13 mouse cellular contexts compared by ENCODE assay signal in the genomic region with DNA sequence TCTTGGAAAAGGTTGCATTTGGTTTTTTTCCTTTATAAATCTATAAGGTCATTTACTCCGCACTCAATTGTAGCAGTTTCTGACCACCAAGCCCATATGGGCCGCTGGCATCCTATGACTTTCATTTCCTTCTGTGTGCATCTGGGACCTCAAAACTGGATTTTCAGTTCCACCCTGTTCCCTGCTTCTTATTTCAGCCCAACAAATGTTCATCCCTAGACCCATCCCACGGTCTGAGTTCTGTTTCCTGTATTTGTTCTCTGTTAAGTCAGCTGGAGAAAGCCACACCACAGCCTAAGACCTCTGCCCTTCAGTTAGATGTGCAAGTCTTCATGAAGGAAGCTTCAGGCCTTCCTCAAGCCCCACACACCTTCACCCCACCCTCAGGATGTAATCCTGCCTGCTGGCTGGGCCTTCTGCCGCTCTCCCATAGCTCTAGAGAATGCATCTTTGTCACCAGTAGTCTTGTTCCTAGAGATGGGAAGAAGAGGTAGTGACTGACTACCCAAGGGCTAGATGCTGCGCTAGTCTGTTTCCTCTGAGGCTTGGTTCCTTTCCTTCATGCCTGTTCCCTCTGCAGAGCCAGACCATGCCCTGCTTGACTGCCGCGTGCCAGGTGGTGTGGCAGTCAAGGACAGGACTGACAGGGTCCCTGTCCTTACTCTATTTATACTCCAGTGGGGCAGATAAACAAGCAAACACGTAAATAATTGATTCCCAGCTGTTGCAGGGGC. TPM values are rescaled to one million over a fixed set of nuclear protein-coding genes. Genes with fewer than 3 reads are reported as not detected.
A peak's percentile ranks its signal among the peaks of the same experiment; 100 is the strongest.
DNase-seq lines count a peak whose midpoint lies in the region; ATAC-seq and TF ChIP-seq lines count a peak whose summit lies in the region.
"Had no signal": no experiment of that assay in that cellular context is flagged by ENCODE, and none has a peak within 500 bp of the region (broad histone marks: within the 10 kb centered on the region; RNA-seq: fewer than 3 reads in every experiment).

No protein-coding gene starts in this region.

- 0 out of 2 replicates have a peak overlapping the region, but pooled peaks have one; percentile 9 for H3K27ac ChIP-seq in forebrain, embryonic 12.5 days
- no peak overlapping the region for H3K27ac ChIP-seq in forebrain, embryonic 16.5 days (ENCODE audit: low read length)
- peak overlapping the region; percentile 9; the same call in 1 of the 2 replicates for H3K27ac ChIP-seq in intestine, embryonic 15.5 days
- H3K27ac ChIP-seq in intestine, postnatal 0 days (ENCODE audit: low read depth, low read length) = no peak overlapping the region
- peak overlapping the region; percentile 55 for H3K27ac ChIP-seq in ES-Bruce4 (ENCODE audit: insufficient read depth, low read length)
- peak overlapping the region; percentile 36 for H3K27ac ChIP-seq in heart, postnatal 0 days (ENCODE audit: low read depth)
- H3K27ac ChIP-seq: stomach, postnatal 0 days had no signal

- ATAC-seq in forebrain, embryonic 12.5 days (ENCODE audit: low FRiP score) = no peak
- ATAC-seq in forebrain, embryonic 16.5 days = no peak
- no peak for ATAC-seq in intestine, embryonic 15.5 days
- ATAC-seq in intestine, postnatal 0 days = no peak
- ATAC-seq in heart, postnatal 0 days (ENCODE audit: insufficient read depth, low read depth) = no peak
- ATAC-seq in erythroid progenitor cell, adult 5-6 weeks (replicated peaks; ENCODE audit: low FRiP score, poor library complexity, severe bottlenecking) = no peak

- no peak for TF ChIP-seq EP300 in ES-Bruce4 (IDR thresholded peaks at IDR 0.05; ENCODE audit: insufficient read depth, low read depth, low read length)
- no peak for TF ChIP-seq EP300 in heart, postnatal 0 days (IDR thresholded peaks at IDR 0.05; ENCODE audit: low read depth)

- peaks cover 39% of the 10 kb centered on the region for H3K4me1 ChIP-seq in forebrain, embryonic 12.5 days
- H3K4me1 ChIP-seq in forebrain, embryonic 16.5 days (replicated peaks; ENCODE audit: control insufficient read depth, insufficient read depth, low read length) = peaks cover 35% of the 10 kb centered on the region
- 0 out of 2 replicates have a peak, but pooled peaks cover 3% of the 10 kb centered on the region for H3K4me1 ChIP-seq in intestine, embryonic 15.5 days (replicated peaks)
- no peaks in the 10 kb centered on the region for H3K4me1 ChIP-seq in intestine, postnatal 0 days (replicated peaks; ENCODE audit: control insufficient read depth, insufficient read depth, low read length)
- H3K4me1 ChIP-seq in ES-Bruce4 (ENCODE audit: control insufficient read depth, insufficient read depth, low read length) = peaks cover 11% of the 10 kb centered on the region
- peaks cover 38% of the 10 kb centered on the region for H3K4me1 ChIP-seq in heart, postnatal 0 days (ENCODE audit: control insufficient read depth, insufficient read depth)

- TF ChIP-seq CTCF in intestine, postnatal 0 days (IDR thresholded peaks at IDR 0.05; ENCODE audit: low read depth) = no peak
- no peak for TF ChIP-seq CTCF in ES-Bruce4 (IDR thresholded peaks at IDR 0.05; ENCODE audit: low read depth, low read length)
- no peak for TF ChIP-seq CTCF in heart, postnatal 0 days (IDR thresholded peaks at IDR 0.05; ENCODE audit: low read depth)

- TF ChIP-seq POLR2A in ES-Bruce4 (IDR thresholded peaks at IDR 0.05; ENCODE audit: insufficient read depth, low read length) = no peak

- no peak overlapping the region for H3K4me2 ChIP-seq in forebrain, embryonic 12.5 days
- no peak overlapping the region for H3K4me2 ChIP-seq in forebrain, embryonic 16.5 days (ENCODE audit: low read length)
- no peak overlapping the region for H3K4me2 ChIP-seq in intestine, embryonic 15.5 days (replicated peaks)
- no peak overlapping the region for H3K4me2 ChIP-seq in intestine, postnatal 0 days (replicated peaks; ENCODE audit: low read depth)
- H3K4me2 ChIP-seq in heart, postnatal 0 days (ENCODE audit: low read depth, low read length) = no peak overlapping the region

- H3K36me3 ChIP-seq in forebrain, embryonic 12.5 days (replicated peaks) = no peaks in the 10 kb centered on the region
- H3K36me3 ChIP-seq in forebrain, embryonic 16.5 days (ENCODE audit: control insufficient read depth, insufficient read depth) = no peaks in the 10 kb centered on the region
- H3K36me3 ChIP-seq in intestine, embryonic 15.5 days = no peaks in the 10 kb centered on the region
- H3K36me3 ChIP-seq in intestine, postnatal 0 days (ENCODE audit: control insufficient read depth, insufficient read depth) = no peaks in the 10 kb centered on the region
- H3K36me3 ChIP-seq in ES-Bruce4 (ENCODE audit: control insufficient read depth, insufficient read depth, low read length, poor library complexity, severe bottlenecking) = no peaks in the 10 kb centered on the region
- no peaks in the 10 kb centered on the region for H3K36me3 ChIP-seq in heart, postnatal 0 days (replicated peaks; ENCODE audit: control insufficient read depth, insufficient read depth, low read length)

- DNase-seq in heart, postnatal 0 days (ENCODE audit: low spot score) = no peak
- DNase-seq in ovary, postnatal 14 days (ENCODE audit: low spot score) = no peak
- DNase-seq: B cell, adult 2 months; left cerebral cortex, postnatal 4 days; lung, adult 18-20 months; thymus, postnatal 4 days had no signal

- no peak overlapping the region for H3K9ac ChIP-seq in forebrain, embryonic 12.5 days
- H3K9ac ChIP-seq in forebrain, embryonic 16.5 days (replicated peaks; ENCODE audit: low read depth, low read length) = no peak overlapping the region
- H3K9ac ChIP-seq in intestine, embryonic 15.5 days = no peak overlapping the region
- H3K9ac ChIP-seq in intestine, postnatal 0 days (ENCODE audit: low read depth, low read length) = no peak overlapping the region
- no peak overlapping the region for H3K9ac ChIP-seq in ES-Bruce4 (ENCODE audit: low read depth, poor library complexity, severe bottlenecking)
- no peak overlapping the region for H3K9ac ChIP-seq in heart, postnatal 0 days (replicated peaks; ENCODE audit: low read depth, low read length)

- no peak overlapping the region for H3K4me3 ChIP-seq in forebrain, embryonic 12.5 days (replicated peaks)
- H3K4me3 ChIP-seq in forebrain, embryonic 16.5 days (replicated peaks; ENCODE audit: low read length) = no peak overlapping the region
- no peak overlapping the region for H3K4me3 ChIP-seq in intestine, embryonic 15.5 days (replicated peaks)
- no peak overlapping the region for H3K4me3 ChIP-seq in intestine, postnatal 0 days (ENCODE audit: low read depth, low read length)
- no peak overlapping the region for H3K4me3 ChIP-seq in ES-Bruce4 (ENCODE audit: low read depth, low read length)
- no peak overlapping the region for H3K4me3 ChIP-seq in heart, postnatal 0 days (ENCODE audit: low read depth, low read length)

- no peaks in the 10 kb centered on the region for H3K9me3 ChIP-seq in forebrain, embryonic 12.5 days
- no peaks in the 10 kb centered on the region for H3K9me3 ChIP-seq in forebrain, embryonic 16.5 days (ENCODE audit: control insufficient read depth, low read length)
- no peaks in the 10 kb centered on the region for H3K9me3 ChIP-seq in intestine, embryonic 15.5 days
- no peaks in the 10 kb centered on the region for H3K9me3 ChIP-seq in intestine, postnatal 0 days (ENCODE audit: control insufficient read depth)
- no peaks in the 10 kb centered on the region for H3K9me3 ChIP-seq in ES-Bruce4 (replicated peaks; ENCODE audit: control insufficient read depth, insufficient read depth, low read length, poor library complexity, severe bottlenecking)
- no peaks in the 10 kb centered on the region for H3K9me3 ChIP-seq in heart, postnatal 0 days (replicated peaks; ENCODE audit: control insufficient read depth, low read length)

- WGBS in forebrain, embryonic 12.5 days = 71% methylated on average over 8 of the region's 8 CpGs
- 64% methylated on average over 8 of the region's 8 CpGs for WGBS in forebrain, embryonic 16.5 days
- 60% methylated on average over 8 of the region's 8 CpGs for WGBS in intestine, embryonic 15.5 days
- 71% methylated on average over 8 of the region's 8 CpGs for WGBS in intestine, postnatal 0 days
- WGBS in heart, postnatal 0 days = 46% methylated on average over 8 of the region's 8 CpGs

- H3K27me3 ChIP-seq in forebrain, embryonic 12.5 days = no peaks in the 10 kb centered on the region
- no peaks in the 10 kb centered on the region for H3K27me3 ChIP-seq in forebrain, embryonic 16.5 days (replicated peaks; ENCODE audit: control insufficient read depth, insufficient read depth, low read length)
- no peaks in the 10 kb centered on the region for H3K27me3 ChIP-seq in intestine, embryonic 15.5 days (replicated peaks)
- no peaks in the 10 kb centered on the region for H3K27me3 ChIP-seq in intestine, postnatal 0 days (replicated peaks; ENCODE audit: control insufficient read depth, insufficient read depth, low read length)
- no peaks in the 10 kb centered on the region for H3K27me3 ChIP-seq in ES-Bruce4 (ENCODE audit: control insufficient read depth, insufficient read depth, low read length, poor library complexity, severe bottlenecking)
- H3K27me3 ChIP-seq in heart, postnatal 0 days (ENCODE audit: control insufficient read depth, insufficient read depth, low read length) = no peaks in the 10 kb centered on the region

RNA-seq across cellular contexts. Expression of gene Itsn1, which starts 11.3 kb away (rescaled TPM):
- polyA plus RNA-seq in forebrain, embryonic 12.5 days (2016; fragmentation: Nextera tagmentation; extraction: Ambion mirVana) = 65.4 and 71.4 TPM in 2 replicates
- 86.3 and 94.3 TPM in 2 replicates for polyA plus RNA-seq in forebrain, embryonic 16.5 days (2015; fragmentation: Nextera tagmentation; extraction: Ambion mirVana)
- 16.2 and 16.4 TPM in 2 replicates for polyA plus RNA-seq in intestine, embryonic 15.5 days (2015; fragmentation: Nextera tagmentation; extraction: Ambion mirVana)
- polyA plus RNA-seq in intestine, postnatal 0 days (2015; fragmentation: Nextera tagmentation; extraction: Ambion mirVana) = 6.2 and 6.5 TPM in 2 replicates
- 84.6 and 85.7 TPM in 2 replicates for polyA plus RNA-seq in ES-Bruce4 (2011; ENCODE audit: insufficient read depth, insufficient read length, low read depth, missing spikeins)
- total RNA-seq in heart, postnatal 0 days (2014; rRNA removed; ENCODE audit: low replicate concordance) = 25.9 and 64.7 TPM in 2 replicates
- polyA plus RNA-seq in heart, postnatal 0 days (2015; fragmentation: Nextera tagmentation; extraction: Ambion mirVana) = 11.1 and 11.9 TPM in 2 replicates
- 133 and 192 TPM in 2 replicates for total RNA-seq in erythroid progenitor cell, adult 5-6 weeks (2015; ENCODE audit: low replicate concordance)
- 435 and 485 TPM in 2 replicates for total RNA-seq in erythroid progenitor cell, adult 5-6 weeks (2017; ENCODE audit: low replicate concordance)

RNA-seq across cellular contexts. Expression of gene Cryzl1, which starts 11.6 kb away (rescaled TPM):
- 76.7 and 79.5 TPM in 2 replicates for polyA plus RNA-seq in forebrain, embryonic 12.5 days (2016; fragmentation: Nextera tagmentation; extraction: Ambion mirVana)
- 106 and 111 TPM in 2 replicates for polyA plus RNA-seq in forebrain, embryonic 16.5 days (2015; fragmentation: Nextera tagmentation; extraction: Ambion mirVana)
- polyA plus RNA-seq in intestine, embryonic 15.5 days (2015; fragmentation: Nextera tagmentation; extraction: Ambion mirVana) = 64.1 and 68.7 TPM in 2 replicates
- polyA plus RNA-seq in intestine, postnatal 0 days (2015; fragmentation: Nextera tagmentation; extraction: Ambion mirVana) = 36.3 and 42.2 TPM in 2 replicates
- polyA plus RNA-seq in ES-Bruce4 (2011; ENCODE audit: insufficient read depth, insufficient read length, low read depth, missing spikeins) = 48.3 and 60.0 TPM in 2 replicates
- total RNA-seq in heart, postnatal 0 days (2014; rRNA removed; ENCODE audit: low replicate concordance) = 6.6 and 17.5 TPM in 2 replicates
- polyA plus RNA-seq in heart, postnatal 0 days (2015; fragmentation: Nextera tagmentation; extraction: Ambion mirVana) = 51.8 and 58.4 TPM in 2 replicates
- total RNA-seq in erythroid progenitor cell, adult 5-6 weeks (2015; ENCODE audit: low replicate concordance) = 49.7 and 69.6 TPM in 2 replicates
- total RNA-seq in erythroid progenitor cell, adult 5-6 weeks (2017; ENCODE audit: low replicate concordance) = 79.6 and 125 TPM in 2 replicates

RNA-seq across cellular contexts. Expression of gene Donson, which starts 51.8 kb away (rescaled TPM):
- polyA plus RNA-seq in forebrain, embryonic 12.5 days (2016; fragmentation: Nextera tagmentation; extraction: Ambion mirVana) = 34.0 and 36.6 TPM in 2 replicates
- 19.8 and 23.8 TPM in 2 replicates for polyA plus RNA-seq in forebrain, embryonic 16.5 days (2015; fragmentation: Nextera tagmentation; extraction: Ambion mirVana)
- 16.3 and 17.6 TPM in 2 replicates for polyA plus RNA-seq in intestine, embryonic 15.5 days (2015; fragmentation: Nextera tagmentation; extraction: Ambion mirVana)
- polyA plus RNA-seq in intestine, postnatal 0 days (2015; fragmentation: Nextera tagmentation; extraction: Ambion mirVana) = 6.2 and 6.7 TPM in 2 replicates
- 44.3 and 46.4 TPM in 2 replicates for polyA plus RNA-seq in ES-Bruce4 (2011; ENCODE audit: insufficient read depth, insufficient read length, low read depth, missing spikeins)
- 4.9 and 6.0 TPM in 2 replicates for total RNA-seq in heart, postnatal 0 days (2014; rRNA removed; ENCODE audit: low replicate concordance)
- polyA plus RNA-seq in heart, postnatal 0 days (2015; fragmentation: Nextera tagmentation; extraction: Ambion mirVana) = 4.7 and 5.0 TPM in 2 replicates
- total RNA-seq in erythroid progenitor cell, adult 5-6 weeks (2015; ENCODE audit: low replicate concordance) = 97.3 and 123 TPM in 2 replicates
- total RNA-seq in erythroid progenitor cell, adult 5-6 weeks (2017; ENCODE audit: low replicate concordance) = 212 and 232 TPM in 2 replicates

Comparison
In these comparisons a context has a peak if more than half of its experiments do, and no peak if none do; other contexts are left out.
1. H3K27ac ChIP-seq: peak in forebrain, embryonic 12.5 days (single experiment), intestine, embryonic 15.5 days (single experiment), ES-Bruce4 (single experiment) and heart, postnatal 0 days (single experiment); none in forebrain, embryonic 16.5 days (single experiment) and intestine, postnatal 0 days (single experiment).